Mouse (Mus musculus) c-Kit-negative CD71-positive TER-119-positive erythroid progenitor cells, embryonic 14.5 days (primary cell): ENCODE data around the gene Sez6.

Experiments used
- DNase-seq: peaks from one replicate; pipeline ENCODE4 v3.0.0-alpha.2; 2013; ENCODE audit warnings: low read depth, low spot score

Gene Sez6

GRCm38 (mm10) chr11:77981609-77982440, 51.2 kb downstream of the Sez6 start:
- peak; percentile 96 for DNase-seq

- peak; percentile 96 for DNase-seq
Measured at GRCm38 (mm10) chr11:77982441-77982905, 51.9 kb downstream of the Sez6 start, which contains the start of gene Phf12. Gene Phf12 (plus strand): TSS chr11:77982754.

- no peak for DNase-seq
Measured at GRCm38 (mm10) chr11:77983191-77983936, 52.8 kb downstream of the Sez6 start.

GRCm38 (mm10) chr11:77983937-77984835, 53.6 kb downstream of the Sez6 start:
- DNase-seq: peak; percentile 62

- no peak for DNase-seq
Measured at GRCm38 (mm10) chr11:77984836-77985231, 54.2 kb downstream of the Sez6 start.

GRCm38 (mm10) chr11:77985541-77986065, 55.0 kb downstream of the Sez6 start:
- no peak for DNase-seq

- DNase-seq: no peak
Measured at GRCm38 (mm10) chr11:77989071-77989690, 58.6 kb downstream of the Sez6 start.

GRCm38 (mm10) chr11:77995556-77995955, 65.0 kb downstream of the Sez6 start:
- no peak for DNase-seq

- no peak for DNase-seq
Measured at GRCm38 (mm10) chr11:78006446-78006845, 75.8 kb downstream of the Sez6 start.

- peak; percentile 63 for DNase-seq
Measured at GRCm38 (mm10) chr11:78019676-78020075, 89.1 kb downstream of the Sez6 start.

GRCm38 (mm10) chr11:78023607-78024006, 93.0 kb downstream of the Sez6 start:
- no peak for DNase-seq
